Mouse (Mus musculus) layer of hippocampus, adult 18-20 months (tissue): Measurements from ENCODE around the gene Ngb. TPM values are rescaled to one million over a fixed set of nuclear protein-coding genes. Genes with fewer than 3 reads are reported as not detected.

ENCODE experiments used
- DNase-seq, 2 experiments: peaks; one replicate each; pipeline ENCODE4 v3.0.0; 2022; ENCODE audit warnings: low spot score in 2 of 2
- total RNA-seq, 2 experiments: library from RNA; stranded (reverse); gene quantifications; 2 replicates each; pipeline ENCODE4 v1.2.3; 2021

Gene Ngb
- total RNA-seq, 2 experiments from 2014 or later = 2.5 to 3.0 TPM

DNA sequence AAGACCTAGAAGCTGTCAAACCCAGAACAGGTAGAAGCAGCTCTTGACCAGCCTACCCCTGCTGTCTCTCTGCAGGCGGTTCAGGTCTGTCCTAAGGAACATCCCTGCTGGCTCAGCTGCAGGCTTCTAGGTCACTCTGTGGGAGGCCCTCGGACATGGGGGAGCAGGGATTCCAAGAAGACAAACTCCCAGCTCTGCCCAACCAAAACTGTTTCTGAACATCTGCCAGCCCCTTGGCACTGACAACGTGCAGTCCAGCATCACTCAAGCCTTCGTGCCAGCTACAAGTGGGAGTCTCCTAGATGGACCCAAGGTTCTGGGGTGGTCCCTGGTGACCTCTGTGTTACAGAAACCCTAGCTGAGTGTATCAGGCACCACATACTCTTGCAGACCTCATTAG, 9.1 kb downstream of the Ngb start:
- DNase-seq = no peak

DNA sequence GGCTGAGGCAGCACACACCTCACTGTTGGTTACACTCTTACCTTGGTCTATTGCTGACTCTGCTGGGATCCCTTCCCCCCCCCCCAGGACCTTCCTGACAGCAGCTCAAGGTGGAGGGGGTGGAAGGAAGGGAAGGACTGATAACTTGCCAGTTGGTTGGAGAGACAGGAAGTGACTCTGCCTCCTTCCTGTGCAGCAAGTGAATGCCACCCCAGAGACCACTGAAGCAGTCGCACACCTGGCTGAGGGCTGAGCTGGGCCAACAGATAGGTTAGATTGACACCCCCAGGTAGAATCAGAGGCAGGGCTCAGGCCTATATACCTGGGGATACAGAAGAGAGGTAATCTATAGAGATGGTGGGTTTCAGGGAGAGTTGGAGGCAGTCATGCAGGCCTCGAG, 10.4 kb downstream of the Ngb start:
- DNase-seq = no peak

GRCm38 (mm10) chr12:87089701-87090100, 12.6 kb downstream of the Ngb start:
- DNase-seq = no peak

GRCm38 (mm10) chr12:87089255-87089654, 13.1 kb downstream of the Ngb start:
- no peak for DNase-seq

GRCm38 (mm10) chr12:87088331-87088730, 14.0 kb downstream of the Ngb start:
- peak in 1 of 2 experiments; percentile 48 for DNase-seq

DNA sequence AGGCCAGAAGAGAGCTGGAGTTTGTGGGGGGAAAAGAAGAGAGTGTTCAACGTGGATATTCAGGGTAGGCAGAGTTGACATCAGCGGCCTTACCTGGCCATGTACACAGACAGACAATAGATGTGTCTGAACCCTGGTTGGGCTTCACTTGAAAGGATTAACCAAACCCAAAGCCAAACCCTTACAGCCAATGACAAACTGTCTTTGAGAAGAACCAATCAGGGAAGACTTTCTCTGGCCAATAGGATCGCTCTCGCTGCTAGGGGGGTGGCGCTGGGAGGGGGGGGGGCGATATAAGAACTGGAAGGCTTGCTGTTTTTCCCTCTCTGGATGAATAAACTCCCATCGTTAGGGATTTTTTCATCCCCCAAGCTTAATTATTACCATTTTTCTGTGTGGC, 15.1 kb downstream of the Ngb start:
- no peak for DNase-seq

DNA sequence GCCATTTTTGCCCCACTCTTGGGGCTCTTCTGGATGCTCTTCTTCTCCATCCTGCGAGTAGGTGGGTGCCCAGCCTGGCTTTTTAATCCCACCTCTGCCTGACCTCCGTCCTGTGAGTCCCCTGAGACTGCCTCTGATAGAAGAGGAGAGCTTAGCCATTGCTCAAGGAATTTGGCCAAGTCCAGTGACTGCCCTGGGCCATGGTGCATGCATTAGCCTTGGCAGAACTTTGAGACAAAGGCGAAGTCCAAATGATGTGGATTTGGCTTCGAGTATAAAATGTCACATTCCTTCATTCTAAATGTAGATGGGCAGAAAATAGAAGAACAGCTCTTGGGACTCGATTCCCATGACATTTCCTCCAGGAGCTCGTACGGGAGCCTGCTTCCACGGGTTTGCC, 19.5 kb downstream of the Ngb start:
- DNase-seq = no peak

DNA sequence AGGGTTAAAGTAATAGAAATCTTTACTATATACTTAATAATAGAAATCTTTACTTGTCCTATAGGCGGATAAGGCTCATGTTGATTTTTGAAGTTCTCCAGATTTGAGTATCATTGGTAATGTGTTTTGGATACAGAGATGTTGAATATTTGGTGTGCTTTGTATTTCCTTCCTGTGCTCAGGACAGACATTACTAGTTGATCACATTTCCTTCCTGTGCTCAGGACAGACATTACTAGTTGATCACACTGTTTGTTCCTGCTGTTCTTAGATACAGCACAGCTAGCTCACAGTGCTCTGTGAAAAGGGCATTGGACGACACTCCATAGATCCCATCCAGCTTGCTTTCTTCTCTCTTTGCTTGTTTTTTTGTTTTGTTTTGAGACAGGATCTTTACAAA, 25.7 kb downstream of the Ngb start:
- no peak for DNase-seq

DNA sequence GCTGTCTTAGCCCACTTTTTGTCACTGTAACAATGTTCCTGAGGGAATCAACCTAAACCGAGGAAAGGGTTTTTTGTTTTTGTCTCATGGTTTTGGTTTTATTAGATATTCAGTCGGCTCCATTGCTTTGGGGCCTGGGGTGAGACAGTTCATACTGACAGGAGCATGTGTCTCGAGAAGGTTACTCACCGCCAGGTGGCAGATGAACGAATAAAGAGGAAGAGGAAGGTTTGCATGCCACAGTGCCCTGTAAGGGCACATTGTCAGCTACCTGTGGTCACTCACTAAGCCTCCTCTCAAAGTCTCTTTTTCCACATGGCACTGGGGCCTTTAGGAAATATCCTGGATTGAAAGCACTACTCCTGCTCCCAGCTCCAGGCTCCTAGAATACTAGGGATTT, 31.8 kb downstream of the Ngb start:
- no peak for DNase-seq

- peak; percentile 53 to 61 for DNase-seq
These were observed 35.9 kb downstream of the Ngb start for GRCm38 (mm10) chr12:87066429-87066828.

DNA sequence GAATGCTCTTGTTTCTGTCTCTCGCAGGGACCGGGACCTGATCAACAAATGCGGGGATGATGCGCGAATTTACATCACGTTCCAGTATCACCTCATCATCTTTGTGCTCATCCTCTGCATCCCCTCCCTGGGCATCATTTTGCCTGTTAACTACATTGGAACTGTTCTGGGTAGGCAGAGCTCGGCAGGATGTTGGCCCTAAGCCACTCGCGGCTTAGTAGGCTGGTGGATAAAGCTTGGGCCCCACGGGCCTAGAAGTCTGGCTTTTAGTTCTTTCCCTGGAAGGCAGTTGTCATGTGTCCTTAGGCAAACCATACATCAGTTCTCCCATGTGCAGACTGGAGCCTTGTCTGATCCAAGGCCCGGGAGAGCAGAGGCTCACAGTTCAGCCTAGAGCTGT, 36.9 kb downstream of the Ngb start:
- DNase-seq = peak in 1 of 2 experiments; percentile 33

GRCm38 (mm10) chr12:87057066-87057465, 45.3 kb downstream of the Ngb start:
- DNase-seq = no peak

DNA sequence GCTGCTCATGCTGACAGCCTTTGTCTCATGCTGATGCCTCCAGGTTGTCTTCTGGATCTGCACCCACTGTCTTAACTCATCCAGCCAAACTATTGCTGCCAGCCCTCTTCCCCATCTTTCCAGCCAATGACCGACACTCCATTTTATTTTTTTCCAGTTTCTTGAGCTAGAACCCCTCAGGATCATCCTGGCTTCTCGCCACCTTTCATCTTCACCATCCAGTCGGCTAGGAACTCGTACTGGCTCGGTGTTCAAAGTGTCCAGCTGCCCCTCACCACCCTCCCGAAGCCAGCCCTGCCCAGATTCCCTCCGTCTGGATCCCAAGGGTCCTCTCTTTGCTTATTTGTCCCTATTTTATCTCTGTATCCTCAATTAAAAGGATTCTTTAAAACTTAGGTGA, 47.5 kb downstream of the Ngb start:
- no peak for DNase-seq

DNA sequence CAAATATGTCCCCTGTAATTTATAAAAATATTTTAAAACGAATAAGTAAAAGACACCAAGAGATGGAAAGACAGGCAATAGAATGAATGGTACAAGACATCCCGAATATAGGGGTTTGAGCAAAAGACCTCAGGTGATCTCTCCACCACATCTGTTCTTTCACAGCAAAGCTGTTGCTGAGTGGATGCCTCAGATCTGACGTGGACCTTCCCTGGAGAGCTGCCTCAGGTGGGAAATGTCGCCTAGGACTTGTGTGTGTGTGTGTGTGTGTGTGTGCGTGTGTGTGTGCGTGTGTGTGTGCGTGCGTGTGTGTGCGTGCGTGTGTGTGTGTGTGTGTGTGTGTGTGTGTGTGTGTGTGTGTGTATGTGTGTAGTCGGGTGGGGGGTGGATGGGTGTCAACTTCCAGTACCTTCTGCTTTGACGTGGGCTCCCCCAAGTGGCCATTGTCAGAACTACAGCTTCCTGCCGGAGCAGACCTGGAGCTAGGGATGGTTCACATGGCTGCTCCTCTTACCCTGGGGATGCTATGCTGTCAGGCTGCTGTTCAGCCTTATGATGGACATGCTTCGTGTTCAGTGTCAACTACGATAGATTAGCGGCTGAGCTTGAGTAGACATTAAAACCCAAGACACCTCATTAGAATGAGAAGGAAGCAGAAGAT, 49.5 kb downstream of the Ngb start:
- peak; percentile 79 to 95 for DNase-seq

DNA sequence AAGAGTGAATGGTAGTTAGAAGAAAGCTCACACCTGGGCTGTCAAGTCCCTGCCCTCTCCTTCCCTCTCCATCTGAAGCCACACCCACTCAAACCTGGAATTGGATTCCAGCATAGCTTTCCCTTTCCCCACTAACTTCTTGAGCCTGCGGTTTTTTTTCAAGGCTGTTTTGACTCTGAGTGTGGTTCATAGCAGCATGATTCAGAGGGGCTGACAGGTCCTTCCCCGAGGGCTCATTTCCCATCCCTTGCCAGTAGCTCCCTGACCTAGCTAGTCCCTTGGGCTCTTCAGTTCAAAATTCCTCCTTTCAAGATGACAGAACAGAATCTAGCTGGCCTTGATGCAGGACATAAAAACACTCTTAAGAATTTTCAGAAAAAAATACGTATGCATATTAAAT, 54.8 kb downstream of the Ngb start:
- DNase-seq = no peak

Other genes with a start within 250 kb of the Ngb start
- gene Irf2bpl, start 217.7 kb downstream of the Ngb start, total RNA-seq = 10 to 100 TPM; 76.4 to 76.9 TPM
- gene Cipc, start 155.5 kb downstream of the Ngb start, total RNA-seq = 10 to 100 TPM; 72.9 to 75.1 TPM
- 1 to 10 TPM; 7.9 TPM for gene Zdhhc22, start 112.1 kb downstream of the Ngb start, total RNA-seq
- 10 to 100 TPM; 34.9 to 35.3 TPM for gene Tmem63c, start 81.2 kb downstream of the Ngb start, total RNA-seq
- gene Gstz1, start 44.6 kb upstream of the Ngb start, total RNA-seq = 10 to 100 TPM; 47.1 to 50.3 TPM
- 10 to 100 TPM; 15.2 to 16.7 TPM for gene Pomt2, start 45.4 kb upstream of the Ngb start, total RNA-seq
- 1 to 10 TPM; 3.2 to 3.4 TPM for gene Samd15, start 97.2 kb upstream of the Ngb start, total RNA-seq
- 10 to 100 TPM; 28.6 to 29.4 TPM for gene Tmed8, start 97.9 kb upstream of the Ngb start, total RNA-seq
- 1 to 10 TPM; 2.2 to 2.5 TPM for gene Noxred1, start 136.2 kb upstream of the Ngb start, total RNA-seq
- 10 to 100 TPM; 51.8 to 52.9 TPM for gene Vipas39, start 163.7 kb upstream of the Ngb start, total RNA-seq
- 100 to 1,000 TPM; 192 to 196 TPM for gene Ahsa1, start 163.9 kb upstream of the Ngb start, total RNA-seq
- gene Ism2, start 197.2 kb upstream of the Ngb start, total RNA-seq = under 1 TPM in 1 of 2 experiments, not detected in 1; 0.20 TPM